Mouse (Mus musculus) cerebellum, adult 9-10 months (tissue): Measurements from ENCODE around the gene Tarbp2.

Experiments
- DNase-seq: peaks from one replicate; pipeline ENCODE4 v3.0.0; 2022

Gene Tarbp2

GRCm38 (mm10) chr15:102505770-102506463, 12.1 kb upstream of the Tarbp2 start:
- DNase-seq, result no peak

- no peak for DNase-seq
Measured at GRCm38 (mm10) chr15:102506464-102506830, 11.5 kb upstream of the Tarbp2 start.

- no peak for DNase-seq
Measured at GRCm38 (mm10) chr15:102506864-102507263, 11.1 kb upstream of the Tarbp2 start.

GRCm38 (mm10) chr15:102507561-102507960, 10.4 kb upstream of the Tarbp2 start:
- DNase-seq, result no peak

GRCm38 (mm10) chr15:102508336-102508735, 9.7 kb upstream of the Tarbp2 start:
- DNase-seq, result peak; percentile 18

- DNase-seq, result peak; percentile 47
Measured at GRCm38 (mm10) chr15:102510110-102510509, 7.9 kb upstream of the Tarbp2 start.

GRCm38 (mm10) chr15:102510590-102511284, 7.3 kb upstream of the Tarbp2 start:
- peak; percentile 78 for DNase-seq

GRCm38 (mm10) chr15:102511285-102511833, 6.6 kb upstream of the Tarbp2 start:
- DNase-seq, result no peak

GRCm38 (mm10) chr15:102512010-102512409, 6.0 kb upstream of the Tarbp2 start:
- DNase-seq, result no peak

GRCm38 (mm10) chr15:102512471-102512870, 5.5 kb upstream of the Tarbp2 start:
- DNase-seq, result no peak

- DNase-seq, result no peak
Measured at GRCm38 (mm10) chr15:102513004-102513403, 5.0 kb upstream of the Tarbp2 start.

- DNase-seq, result no peak
Measured at GRCm38 (mm10) chr15:102515261-102515660, 2.7 kb upstream of the Tarbp2 start.

GRCm38 (mm10) chr15:102515791-102516190, 2.2 kb upstream of the Tarbp2 start:
- no peak for DNase-seq

- DNase-seq, result peak; percentile 80
Measured at GRCm38 (mm10) chr15:102516293-102516692, 1.7 kb upstream of the Tarbp2 start.

- DNase-seq, result peak; percentile 90
Measured at GRCm38 (mm10) chr15:102516728-102517404, 1.1 kb upstream of the Tarbp2 start, which contains the start of gene Map3k12. TSS of gene Map3k12 (minus strand) at chr15:102517064.

- DNase-seq, result no peak
Measured at GRCm38 (mm10) chr15:102517631-102517975, 389 bp upstream of the Tarbp2 start.

- no peak for DNase-seq
Measured at GRCm38 (mm10) chr15:102518859-102519201, 838 bp downstream of the Tarbp2 start.

- DNase-seq, result peak; percentile 72
Measured at GRCm38 (mm10) chr15:102519211-102520141, 1.5 kb downstream of the Tarbp2 start.

- DNase-seq, result peak; percentile 70
Measured at GRCm38 (mm10) chr15:102520416-102520815, 2.4 kb downstream of the Tarbp2 start.

- DNase-seq, result peak; percentile 51
Measured at GRCm38 (mm10) chr15:102521480-102521879, 3.5 kb downstream of the Tarbp2 start.

- peak; percentile 91 for DNase-seq
Measured at GRCm38 (mm10) chr15:102524892-102525485, 7.0 kb downstream of the Tarbp2 start, which contains the start of gene Npff. TSS of gene Npff (minus strand) at chr15:102524942.
